Mouse (Mus musculus): ENCODE measurements around the gene Pth2. TPM values are rescaled to one million over a fixed set of nuclear protein-coding genes. Genes with fewer than 3 reads are reported as not detected.

Pth2 gene
- not detected in 2 replicates for polyA plus RNA-seq (2012; ENCODE audit: insufficient read depth, insufficient read length, missing spikeins)

DNA sequence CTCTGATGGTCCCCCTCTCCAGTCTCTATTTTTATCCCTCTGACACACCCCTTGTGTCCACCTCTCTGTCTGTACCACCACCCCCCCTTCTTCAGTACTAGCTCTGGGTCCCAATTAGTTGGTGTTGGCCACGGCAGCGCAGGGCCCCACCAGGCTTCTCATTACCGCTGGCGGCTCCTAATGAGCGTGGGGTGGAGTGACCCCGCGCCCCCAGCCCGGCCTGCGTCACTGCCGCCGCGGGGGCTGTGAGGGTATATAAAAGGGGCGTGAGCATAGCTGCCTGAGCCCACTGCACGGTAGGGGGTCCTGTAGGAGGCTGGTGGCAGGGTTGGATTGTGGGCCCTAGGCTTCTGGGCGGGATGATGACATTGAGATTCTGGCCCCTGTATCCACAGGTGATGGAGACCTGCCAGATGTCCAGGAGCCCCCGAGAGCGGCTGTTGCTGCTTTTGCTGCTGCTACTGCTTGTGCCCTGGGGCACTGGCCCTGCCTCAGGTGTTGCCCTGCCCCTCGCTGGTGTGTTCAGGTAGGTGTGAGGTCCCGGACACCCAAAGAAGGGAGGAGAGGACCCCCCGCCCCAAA, at the start of gene Pth2:
Pth2 (plus strand) TSS at position 100 of the 582 bp plus-strand sequence.
- Histone ChIP-seq H3K4me3 (ENCODE audit: insufficient read depth, low read length) (no peak within 1 kb of the TSS), H3K4me1 (ENCODE audit: control insufficient read depth, insufficient read depth, low read length) (peaks cover 7% of the 10 kb centered on the region), H3K27ac (ENCODE audit: insufficient read depth, low read depth, low read length) (no peak within 1 kb of the TSS)
- TF ChIP-seq CTCF (IDR thresholded peaks at IDR 0.05; ENCODE audit: low read depth, low read length) = no peak
- TF ChIP-seq POLR2A (IDR thresholded peaks at IDR 0.05; ENCODE audit: borderline replicate concordance, low read depth, low read length) = no peak

- H3K4me1 ChIP-seq (ENCODE audit: control insufficient read depth, insufficient read depth, low read length) = peaks cover 6% of the 10 kb centered on the region
- no peak overlapping the region for H3K27ac ChIP-seq (ENCODE audit: insufficient read depth, low read depth, low read length)
- H3K4me3 ChIP-seq (ENCODE audit: insufficient read depth, low read length) = no peak overlapping the region
- TF ChIP-seq POLR2A (IDR thresholded peaks at IDR 0.05; ENCODE audit: borderline replicate concordance, low read depth, low read length) = no peak
- TF ChIP-seq CTCF (IDR thresholded peaks at IDR 0.05; ENCODE audit: low read depth, low read length) = no peak
These were observed 48.9 kb upstream of the Pth2 start for GRCm38 (mm10) chr7:45131850-45132249.

- no peak overlapping the region for H3K27ac ChIP-seq (ENCODE audit: insufficient read depth, low read depth, low read length)
- peaks cover 6% of the 10 kb centered on the region for H3K4me1 ChIP-seq (ENCODE audit: control insufficient read depth, insufficient read depth, low read length)
- TF ChIP-seq CTCF (IDR thresholded peaks at IDR 0.05; ENCODE audit: low read depth, low read length) = no peak
- no peak for TF ChIP-seq POLR2A (IDR thresholded peaks at IDR 0.05; ENCODE audit: borderline replicate concordance, low read depth, low read length)
- no peak overlapping the region for H3K4me3 ChIP-seq (ENCODE audit: insufficient read depth, low read length)
These were observed 47.2 kb upstream of the Pth2 start for GRCm38 (mm10) chr7:45133446-45134159.

DNA sequence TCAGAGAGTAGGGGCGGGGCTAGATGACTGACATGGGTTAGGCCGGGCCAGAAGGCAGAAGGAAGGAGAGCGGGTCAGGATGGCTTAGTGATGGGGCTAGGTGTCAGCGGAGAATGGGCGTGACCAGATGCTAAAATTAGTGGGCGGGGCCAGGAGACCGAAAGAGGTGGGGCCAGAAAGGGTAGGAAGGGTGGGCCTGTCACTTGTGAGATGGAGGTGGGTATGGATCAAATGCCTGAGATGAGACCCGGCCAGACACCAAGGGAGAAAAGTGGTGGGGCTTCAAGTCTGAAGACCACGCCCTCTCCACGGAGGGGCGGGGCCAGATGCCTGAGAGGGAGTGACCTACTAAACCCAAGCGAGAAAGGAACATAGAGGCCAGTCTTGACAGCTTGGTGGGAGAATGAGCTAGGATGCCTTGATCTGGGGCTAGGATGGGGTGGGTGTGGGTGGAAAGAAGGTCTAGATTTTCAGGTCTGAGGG, 46.2 kb upstream of the Pth2 start:
- TF ChIP-seq CTCF (IDR thresholded peaks at IDR 0.05; ENCODE audit: low read depth, low read length) (no peak), POLR2A (IDR thresholded peaks at IDR 0.05; ENCODE audit: borderline replicate concordance, low read depth, low read length) (no peak)
- Histone ChIP-seq H3K4me3 (ENCODE audit: insufficient read depth, low read length) (no peak overlapping the region), H3K27ac (ENCODE audit: insufficient read depth, low read depth, low read length) (no peak overlapping the region), H3K4me1 (ENCODE audit: control insufficient read depth, insufficient read depth, low read length) (peaks cover 6% of the 10 kb centered on the region)

GRCm38 (mm10) chr7:45135370-45135769, 45.4 kb upstream of the Pth2 start:
- no peak for TF ChIP-seq POLR2A (IDR thresholded peaks at IDR 0.05; ENCODE audit: borderline replicate concordance, low read depth, low read length)
- TF ChIP-seq CTCF (IDR thresholded peaks at IDR 0.05; ENCODE audit: low read depth, low read length) = no peak
- Histone ChIP-seq H3K4me1 (ENCODE audit: control insufficient read depth, insufficient read depth, low read length) (no peaks in the 10 kb centered on the region; the same call in none of the 2 replicates), H3K4me3 (ENCODE audit: insufficient read depth, low read length) (peak overlapping the region; percentile 65; the same call in 1 of the 2 replicates), H3K27ac (ENCODE audit: insufficient read depth, low read depth, low read length) (no peak overlapping the region)

- H3K4me3 ChIP-seq (ENCODE audit: insufficient read depth, low read length) = peak within 1 kb of the TSS; percentile 65
- TF ChIP-seq CTCF (IDR thresholded peaks at IDR 0.05; ENCODE audit: low read depth, low read length) (peak; percentile 76), POLR2A (IDR thresholded peaks at IDR 0.05; ENCODE audit: borderline replicate concordance, low read depth, low read length) (no peak)
- no peak within 1 kb of the TSS for H3K27ac ChIP-seq (ENCODE audit: insufficient read depth, low read depth, low read length)
- H3K4me1 ChIP-seq (ENCODE audit: control insufficient read depth, insufficient read depth, low read length) = no peaks in the 10 kb centered on the region; the same call in 1 of the 2 replicates
These were observed 44.7 kb upstream of the Pth2 start, which contains the start of the genes Gm45713 and Flt3l for GRCm38 (mm10) chr7:45135993-45136567. Gene Gm45713 (minus strand): TSS chr7:45136231. Gene Flt3l (minus strand): TSS chr7:45136432.

DNA sequence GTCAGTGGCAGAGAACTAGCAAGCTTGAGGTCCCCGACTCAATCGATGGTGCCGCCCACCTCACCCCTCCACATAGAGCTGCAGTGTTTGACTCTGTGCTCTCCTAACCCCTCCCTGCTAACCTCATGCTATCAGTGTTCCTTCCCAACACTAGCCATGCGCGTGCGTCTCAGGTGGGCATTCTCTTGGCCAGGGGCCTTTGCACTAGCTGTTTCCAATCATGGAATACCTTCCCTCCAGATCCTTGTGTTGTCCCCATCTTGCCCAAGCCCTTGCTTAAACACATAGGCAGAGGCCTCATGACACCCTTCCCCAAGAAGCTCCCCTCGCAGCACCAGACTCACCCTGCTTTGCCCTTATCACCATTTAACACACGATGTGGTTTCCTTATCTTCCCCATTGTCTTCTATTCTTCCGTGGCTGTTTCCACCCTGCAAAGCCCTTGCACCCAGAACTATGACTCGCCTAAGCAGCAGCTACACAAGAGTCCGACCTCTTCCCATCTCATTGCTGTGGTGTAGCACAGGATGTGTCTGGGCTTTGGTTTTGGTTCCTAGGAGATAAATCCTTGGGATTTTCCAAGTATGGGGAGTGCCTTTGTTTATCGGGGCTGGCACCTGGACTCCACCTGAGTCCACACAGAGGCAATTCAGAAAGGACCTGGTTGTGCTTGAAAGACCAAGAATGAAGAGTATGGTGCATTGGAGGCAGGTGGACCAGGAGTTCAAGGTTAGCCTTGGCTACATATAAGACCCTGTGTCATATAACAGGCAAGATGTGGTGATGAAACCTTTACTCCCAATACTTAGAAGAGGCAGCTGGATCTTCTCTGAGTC, 43.4 kb upstream of the Pth2 start:
- no peak overlapping the region for H3K27ac ChIP-seq (ENCODE audit: insufficient read depth, low read depth, low read length)
- TF ChIP-seq POLR2A (IDR thresholded peaks at IDR 0.05; ENCODE audit: borderline replicate concordance, low read depth, low read length) = no peak
- no peak for TF ChIP-seq CTCF (IDR thresholded peaks at IDR 0.05; ENCODE audit: low read depth, low read length)

GRCm38 (mm10) chr7:45138403-45138802, 42.4 kb upstream of the Pth2 start:
- TF ChIP-seq POLR2A (IDR thresholded peaks at IDR 0.05; ENCODE audit: borderline replicate concordance, low read depth, low read length) (no peak), CTCF (IDR thresholded peaks at IDR 0.05; ENCODE audit: low read depth, low read length) (no peak)
- no peak overlapping the region for H3K27ac ChIP-seq (ENCODE audit: insufficient read depth, low read depth, low read length)

More for the DNA sequence above, 43.4 kb upstream of the Pth2 start:
- H3K4me3 ChIP-seq (ENCODE audit: insufficient read depth, low read length) = no peak overlapping the region
- peaks cover 8% of the 10 kb centered on the region for H3K4me1 ChIP-seq (ENCODE audit: control insufficient read depth, insufficient read depth, low read length)

More at GRCm38 (mm10) chr7:45138403-45138802, 42.4 kb upstream of the Pth2 start:
- H3K4me3 ChIP-seq (ENCODE audit: insufficient read depth, low read length) = no peak overlapping the region
- H3K4me1 ChIP-seq (ENCODE audit: control insufficient read depth, insufficient read depth, low read length) = peaks cover 8% of the 10 kb centered on the region

Data from bone marrow macrophage, adult 2 months (primary cell).